Mouse (Mus musculus): ENCODE data around the gene Kcnk5.

DNA sequence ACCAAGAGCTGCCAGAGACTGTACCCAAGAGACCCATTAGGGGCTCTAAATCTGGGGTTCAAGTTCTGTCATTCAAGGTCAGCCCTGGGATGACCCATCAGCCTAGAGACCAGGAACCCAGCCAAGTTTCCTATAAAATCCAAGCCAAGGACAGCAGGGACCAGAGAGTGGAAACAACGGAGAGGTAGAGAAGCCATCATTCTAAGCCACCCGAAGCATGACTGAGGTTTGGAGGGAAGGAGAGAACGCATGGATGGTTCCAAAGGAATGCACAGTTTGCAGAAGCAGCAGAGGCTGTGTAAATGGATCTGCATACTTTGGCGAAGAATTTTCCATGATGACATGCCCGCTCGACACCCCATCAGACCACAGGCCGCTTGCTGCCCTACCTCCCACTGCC is 33.8 kb downstream of the Kcnk5 start:
- TF ChIP-seq CTCF (IDR thresholded peaks at IDR 0.05) = no peak
- TF ChIP-seq EP300 (IDR thresholded peaks at IDR 0.05) = no peak
